Mouse (Mus musculus): ENCODE results near the gene Snu13.

The Snu13 gene

DNA sequence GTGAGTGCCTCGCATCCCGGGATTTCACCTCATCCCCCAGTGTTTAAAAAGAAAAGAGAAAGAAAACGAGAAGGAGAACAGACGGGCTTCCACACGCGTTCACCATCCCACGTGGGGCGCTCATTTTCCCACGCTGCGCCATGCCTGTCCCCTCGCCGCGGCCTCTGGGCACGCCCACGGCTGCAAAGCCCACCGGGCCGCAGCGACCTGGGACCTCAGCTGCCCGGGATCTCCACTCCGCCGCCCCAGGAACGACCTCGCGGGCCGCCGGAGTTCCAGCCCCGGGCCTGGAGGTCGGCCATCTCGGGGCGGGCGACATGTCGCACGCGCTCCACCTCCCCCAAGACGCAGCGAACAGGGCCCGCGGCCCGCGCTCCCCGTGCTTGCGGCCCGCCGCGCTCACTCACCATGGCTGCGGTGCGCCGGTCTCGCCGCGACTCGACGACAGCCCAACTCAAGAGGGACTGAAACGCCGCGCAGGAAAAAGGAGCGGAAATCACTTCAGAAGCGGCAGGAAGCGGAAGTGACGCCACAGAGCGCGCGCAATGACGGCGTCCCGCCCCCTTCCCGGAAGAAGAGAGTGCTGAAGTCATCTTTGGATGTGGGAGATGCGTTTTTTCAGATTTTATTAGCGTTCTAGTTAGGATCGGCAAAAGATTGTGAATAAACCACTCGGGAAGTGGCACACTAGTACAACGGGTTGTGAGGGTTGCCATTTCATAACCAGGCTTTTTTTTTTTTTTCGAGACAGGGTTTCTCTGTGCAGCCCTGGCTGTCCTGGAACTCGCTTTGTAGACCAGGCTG is at the start of gene Snu13:
TSS of gene Snu13 (minus strand) at position 519 of the 804 bp plus-strand sequence.
- under 1% methylated on average over 74 of the region's 74 CpGs for WGBS

DNA sequence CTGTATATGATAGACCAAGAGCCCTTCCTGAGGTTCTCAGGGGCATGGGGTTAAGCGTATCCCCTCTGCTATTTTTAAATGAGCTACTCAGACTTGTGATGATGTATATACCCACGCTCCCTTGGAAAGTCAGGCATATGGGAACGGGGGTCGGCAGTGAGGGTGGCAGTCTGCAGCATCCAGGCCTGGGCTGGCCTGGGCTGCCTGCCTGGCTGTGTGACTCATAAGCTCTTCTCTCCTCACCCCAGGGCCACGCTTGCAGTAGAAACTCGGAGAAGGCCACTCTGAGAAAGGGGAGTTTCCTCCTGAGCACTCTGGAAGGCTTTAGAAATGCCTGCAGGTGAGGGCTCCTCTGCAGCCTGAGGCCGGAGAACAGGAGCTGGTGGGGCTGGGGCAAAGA is 43.7 kb upstream of the Snu13 start:
- 69% methylated on average over 7 of the region's 7 CpGs for WGBS

DNA sequence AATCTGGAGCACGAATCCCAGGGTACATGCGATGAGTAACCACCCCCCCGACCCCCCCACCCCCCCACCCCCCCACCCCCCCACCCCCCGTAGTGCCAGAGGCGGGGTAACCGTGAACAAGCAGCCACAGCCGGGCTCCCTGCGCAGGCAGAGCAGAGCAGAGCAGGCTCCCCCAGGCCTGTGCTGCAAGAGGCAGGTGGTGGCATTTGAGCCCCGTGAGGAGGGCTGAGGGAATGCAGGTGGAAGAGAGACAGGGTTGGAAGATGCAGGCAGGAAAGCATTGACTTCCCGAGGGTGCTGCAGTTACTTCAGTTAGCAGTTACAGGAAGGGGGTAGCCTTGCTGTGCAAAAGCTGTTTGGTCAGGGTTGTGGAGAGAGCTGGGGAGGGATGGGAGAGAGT is 39.9 kb upstream of the Snu13 start:
- 7% methylated on average over 10 of the region's 10 CpGs for WGBS

DNA sequence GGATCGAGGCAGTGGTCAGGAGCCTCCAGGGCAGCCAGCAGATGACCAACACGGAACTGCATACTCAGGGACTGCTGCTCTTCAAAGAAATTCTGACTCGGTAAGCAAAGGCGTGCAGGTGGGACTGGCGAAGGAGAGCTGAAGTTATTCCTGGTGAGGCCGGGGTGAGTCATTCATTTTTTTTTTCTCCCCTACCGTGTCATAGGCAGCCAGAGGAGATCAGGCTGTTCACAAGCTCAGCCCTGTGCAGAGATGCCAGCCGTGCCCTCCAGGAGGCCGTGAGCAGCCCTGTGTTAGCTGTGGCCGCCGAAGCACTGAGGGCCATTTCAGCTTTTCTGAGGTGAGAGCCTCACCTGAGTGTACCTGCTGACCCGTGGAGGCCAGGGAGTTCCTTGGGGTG is 38.7 kb upstream of the Snu13 start:
- WGBS = 53% methylated on average over 12 of the region's 12 CpGs

DNA sequence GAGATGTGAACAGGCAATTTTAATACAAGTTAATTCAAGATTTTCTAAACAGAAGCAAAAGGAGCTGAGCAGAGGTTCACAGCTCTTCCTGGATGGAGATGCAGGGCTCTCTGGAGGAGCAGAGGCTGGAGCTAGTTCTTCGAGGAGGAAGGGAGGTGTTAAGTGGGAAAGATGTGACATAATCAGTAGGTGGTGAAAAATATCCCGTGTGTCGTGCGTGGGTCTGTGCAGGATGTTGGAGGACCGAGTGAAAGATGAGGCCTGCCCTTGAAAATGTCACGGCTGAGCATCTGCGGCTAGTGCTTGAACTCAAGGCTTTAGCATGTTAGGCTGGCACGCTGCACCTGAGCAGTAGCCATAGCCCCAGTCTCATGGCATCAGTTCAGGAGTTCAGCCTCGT is 38.2 kb upstream of the Snu13 start:
- WGBS = 58% methylated on average over 9 of the region's 9 CpGs

DNA sequence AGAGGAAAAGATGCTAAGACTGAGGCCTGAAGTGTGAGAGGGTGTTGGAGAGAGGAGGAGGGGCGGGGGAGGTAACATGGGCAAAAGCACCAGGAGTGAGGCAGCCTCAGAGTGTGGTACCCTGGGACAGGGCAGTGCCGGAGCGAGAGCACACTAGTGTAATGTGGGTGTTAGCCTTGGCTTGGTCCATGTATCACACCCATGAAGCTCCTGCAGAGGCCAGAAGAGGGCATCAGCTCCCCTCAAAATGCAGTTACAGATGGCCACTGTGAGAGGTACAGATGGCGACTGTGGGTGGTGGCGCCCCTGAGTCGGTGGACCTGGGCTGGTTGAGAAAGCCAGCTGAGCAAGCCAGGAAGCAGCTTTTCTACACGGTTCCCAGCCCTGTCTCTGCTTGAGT is 33.8 kb upstream of the Snu13 start:
- 28% methylated on average over 7 of the region's 7 CpGs for WGBS

DNA sequence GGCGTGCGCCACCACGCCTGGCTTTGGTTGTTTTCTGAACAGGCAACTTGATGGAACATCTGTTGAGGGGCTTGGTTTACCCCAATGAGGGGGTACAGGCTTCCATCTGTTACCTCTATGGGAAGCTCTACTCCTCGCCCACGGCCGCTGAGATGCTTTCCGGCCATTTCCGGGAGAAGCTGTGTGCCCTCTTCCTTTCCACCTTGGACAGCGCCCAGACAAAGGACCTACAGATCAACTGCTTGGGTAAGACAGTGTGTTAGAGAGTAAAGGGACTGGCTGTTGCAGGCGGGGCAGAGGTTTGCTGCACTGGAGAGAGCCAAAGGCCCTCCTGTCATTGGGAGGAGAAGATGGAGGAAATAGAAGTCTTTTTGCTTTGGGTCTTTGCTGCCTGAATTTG is 32.5 kb upstream of the Snu13 start:
- WGBS = 78% methylated on average over 10 of the region's 10 CpGs

DNA sequence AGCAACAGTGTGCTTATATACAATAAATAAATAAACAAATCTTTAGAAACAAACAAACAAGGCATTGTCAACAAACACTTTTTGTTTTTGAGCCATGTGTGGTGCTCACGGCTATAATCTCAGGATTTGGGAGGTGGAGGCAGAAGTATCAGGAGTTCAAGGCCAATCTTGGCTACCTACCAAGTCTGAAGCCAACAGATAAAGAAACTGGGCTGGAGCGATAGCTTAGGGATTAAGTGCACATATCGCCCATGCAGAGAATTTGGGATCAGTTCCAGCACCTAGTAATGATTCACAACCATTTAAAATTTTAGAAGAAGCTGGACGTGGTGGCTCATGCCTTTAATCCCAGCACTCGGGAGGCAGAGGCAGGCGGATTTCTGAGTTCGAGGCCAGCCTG is 26.1 kb upstream of the Snu13 start:
- WGBS = 84% methylated on average over 7 of the region's 7 CpGs

DNA sequence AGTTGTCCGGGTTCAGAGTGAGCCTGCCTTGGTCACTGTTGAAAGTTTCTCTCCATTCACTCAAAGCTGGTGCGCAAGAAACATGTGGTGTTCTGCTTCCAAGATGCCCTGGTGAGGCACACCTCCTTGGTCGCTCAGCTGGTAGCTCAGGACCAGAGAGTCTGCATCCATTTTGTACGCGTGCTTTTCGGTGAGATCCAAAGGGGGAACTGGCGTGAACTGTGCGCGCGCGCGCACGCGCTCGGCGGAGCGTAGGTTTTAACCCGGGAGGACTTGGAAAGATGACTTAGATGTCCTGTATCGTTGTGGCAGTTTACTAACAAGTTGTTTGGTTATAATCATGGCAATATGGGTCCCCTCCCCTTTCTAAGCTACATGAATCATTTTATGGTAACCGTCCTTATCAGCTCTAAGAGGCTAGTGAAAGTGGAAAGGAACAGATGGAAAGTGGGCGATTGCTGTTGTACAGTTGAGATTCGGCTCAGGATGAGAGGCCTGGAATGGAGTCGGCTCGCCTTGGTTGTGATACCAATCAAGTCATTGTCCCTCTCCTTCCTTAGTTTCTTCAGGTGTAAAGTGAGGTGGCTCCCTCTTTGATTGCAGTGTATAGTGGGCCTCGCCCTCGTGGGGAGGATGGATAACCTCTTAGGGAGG is 24.5 kb upstream of the Snu13 start:
- 83% methylated on average over 26 of the region's 26 CpGs for WGBS

DNA sequence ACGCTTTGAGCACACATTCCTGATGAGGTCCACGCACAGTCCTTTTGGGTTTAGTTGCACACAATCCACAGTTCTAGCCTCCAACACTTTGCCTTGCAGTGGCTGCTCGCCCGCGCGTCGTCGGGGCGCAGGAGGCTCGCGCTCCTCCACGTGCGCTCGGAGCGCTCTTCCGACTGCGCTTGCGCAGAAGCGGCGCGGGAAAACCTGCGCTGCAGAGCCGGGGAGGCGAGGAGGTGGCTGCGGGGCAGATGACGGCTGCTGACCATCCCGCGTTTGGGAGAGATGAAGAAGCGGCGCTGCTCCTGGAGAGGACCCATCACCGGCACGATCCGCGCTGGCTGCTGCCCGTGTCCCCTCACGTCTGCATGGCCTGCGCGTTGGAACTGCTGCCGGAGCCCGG is 22.5 kb upstream of the Snu13 start, which contains the start of gene Mei1:
TSS of gene Mei1 (plus strand) at position 99 of the 400 bp plus-strand sequence.
- WGBS = 23% methylated on average over 40 of the region's 40 CpGs

DNA sequence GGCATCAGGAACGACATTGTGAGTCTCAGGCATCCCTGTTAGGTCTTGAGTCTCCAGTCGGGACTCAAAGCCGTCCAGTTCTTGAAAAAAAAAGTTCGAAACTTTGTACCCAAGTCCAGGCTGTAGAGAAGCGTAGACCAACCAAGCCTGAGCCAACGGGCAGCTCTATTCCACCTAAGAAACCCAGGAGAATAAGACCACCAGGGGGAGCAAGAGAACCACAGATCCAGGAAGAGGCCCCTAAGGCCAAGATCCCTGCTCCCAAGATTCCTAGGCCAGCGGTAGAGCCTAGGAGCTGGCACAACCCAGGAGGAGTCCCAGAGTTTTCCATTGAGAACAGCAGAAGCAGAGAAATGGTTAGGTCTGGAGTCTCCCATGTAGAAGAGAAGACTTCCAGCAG is 18.1 kb upstream of the Snu13 start:
- WGBS = 11% methylated on average over 7 of the region's 7 CpGs

DNA sequence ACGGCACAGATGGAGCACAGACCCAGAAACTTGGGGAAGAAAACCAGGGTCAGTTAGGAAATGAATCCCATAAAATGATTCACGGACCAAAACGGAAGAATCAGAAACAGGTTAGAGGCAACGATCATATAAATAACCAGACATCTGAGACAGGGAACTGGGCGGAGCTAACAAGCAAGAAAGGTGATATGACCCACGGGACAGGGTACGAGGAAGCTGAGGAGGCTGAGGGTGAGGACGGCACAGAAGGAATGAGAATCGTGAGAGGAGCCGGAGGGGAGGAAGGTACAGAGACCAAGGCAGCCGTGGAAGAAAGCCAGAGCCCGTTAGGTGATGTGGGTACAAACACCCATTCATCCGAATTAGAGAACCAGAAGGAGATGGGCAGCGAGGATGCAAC is 16.5 kb upstream of the Snu13 start:
- 66% methylated on average over 14 of the region's 14 CpGs for WGBS

DNA sequence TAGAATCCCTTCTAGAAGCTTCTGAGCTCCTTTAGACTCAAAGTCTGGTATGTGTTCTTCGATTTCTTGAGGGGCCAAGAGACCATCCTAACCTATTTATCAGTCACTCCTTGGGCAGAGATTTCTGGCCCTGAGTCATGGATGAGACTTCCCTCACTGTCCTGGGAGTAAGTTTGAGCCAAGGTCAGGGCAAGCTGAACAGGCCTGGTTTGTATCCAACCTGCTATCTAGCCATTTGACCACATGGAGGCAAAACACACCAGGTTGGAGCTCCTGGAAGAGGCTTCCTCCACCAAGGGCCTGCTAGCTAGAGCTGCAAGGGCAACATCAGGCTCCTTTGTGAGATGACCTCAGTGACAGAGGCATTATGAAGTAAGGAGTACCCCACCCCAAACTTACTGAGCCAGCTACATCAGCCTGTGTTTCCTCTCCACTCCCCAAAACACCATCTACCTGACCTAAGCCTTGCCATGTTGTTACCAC is 11.4 kb upstream of the Snu13 start, which contains the start of gene 4930407I10Rik:
TSS of gene 4930407I10Rik (plus strand) at position 433 of the 483 bp plus-strand sequence.
- 73% methylated on average over 1 of the region's 1 CpGs for WGBS

DNA sequence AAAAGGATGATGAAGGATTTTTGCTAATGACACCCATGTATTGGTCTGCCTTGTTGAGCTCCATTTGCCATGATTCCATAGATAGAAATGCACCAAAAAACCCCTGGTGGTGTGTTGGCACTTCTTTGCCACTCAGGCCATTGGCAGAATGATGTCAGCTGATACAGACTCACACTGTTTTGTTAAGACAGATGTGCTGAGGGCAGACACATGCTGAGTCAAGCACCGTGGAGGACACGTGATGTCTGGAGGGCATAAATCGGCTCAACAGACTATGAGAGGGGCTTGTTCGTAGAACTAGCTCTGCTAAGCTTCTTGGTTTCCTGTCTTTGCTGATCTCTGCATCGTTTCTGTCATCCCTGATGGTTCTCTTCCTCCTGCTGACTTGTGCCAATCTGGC is 5.1 kb upstream of the Snu13 start:
- WGBS = 58% methylated on average over 5 of the region's 5 CpGs

DNA sequence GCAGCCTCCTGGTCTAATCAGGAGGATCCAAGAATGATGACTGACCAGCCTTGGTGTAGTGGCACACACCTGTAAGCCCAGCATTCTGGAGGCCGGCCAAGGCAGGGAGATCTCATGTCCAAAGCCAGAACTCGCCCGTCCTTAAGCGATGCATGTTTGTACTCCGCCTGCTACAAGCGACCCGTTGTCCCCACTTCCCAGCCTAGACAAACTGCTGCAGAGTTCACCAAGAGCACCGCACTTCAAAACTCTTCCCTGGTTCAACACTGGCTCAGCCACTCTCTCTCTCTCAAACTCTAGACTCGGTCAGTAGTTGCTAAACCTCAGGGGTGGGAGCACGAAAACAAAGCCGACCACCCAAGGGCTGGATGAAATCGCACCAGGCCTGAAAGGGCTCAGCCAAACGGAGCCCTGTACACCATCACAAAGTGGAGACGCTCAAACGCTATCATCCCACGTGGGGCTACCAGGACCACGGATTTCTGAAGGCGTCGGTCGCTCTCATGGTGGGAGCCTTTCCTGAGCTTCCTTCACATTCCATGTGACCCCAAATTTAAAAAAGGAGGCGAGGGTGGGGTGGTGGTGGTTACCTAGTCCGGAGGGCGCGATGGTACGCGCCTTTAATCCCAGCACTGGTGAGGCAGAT is 1.0 kb downstream of the Snu13 start:
- WGBS = 3% methylated on average over 26 of the region's 26 CpGs

DNA sequence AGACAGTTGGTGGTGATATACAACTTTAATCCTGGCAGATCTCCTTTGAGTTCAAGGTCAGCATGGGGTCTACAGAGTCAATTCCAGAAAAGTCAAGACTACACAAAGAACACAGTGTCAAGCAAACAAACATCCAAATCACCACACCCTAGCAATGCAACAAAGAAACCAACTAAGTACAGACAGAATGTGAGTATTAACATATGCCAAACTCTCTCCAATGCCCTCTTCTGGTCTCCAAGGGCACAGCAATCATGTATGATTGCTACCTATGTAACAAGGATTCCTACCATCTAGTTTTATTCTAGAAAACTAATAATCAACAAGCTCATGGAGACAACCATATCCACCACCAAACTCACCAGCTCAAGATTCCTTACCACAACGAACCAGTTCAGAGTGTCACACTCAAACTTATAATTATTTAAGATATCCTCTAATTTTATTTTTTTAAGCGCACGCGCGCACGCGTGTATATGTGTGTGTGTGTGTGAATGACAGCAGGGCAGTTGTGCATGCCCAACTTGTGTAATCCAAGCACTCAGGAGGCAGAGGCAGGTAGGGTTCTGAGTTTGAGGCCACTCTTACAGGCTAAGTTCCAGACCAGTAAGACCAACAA is 3.1 kb downstream of the Snu13 start:
- WGBS = 96% methylated on average over 7 of the region's 7 CpGs

DNA sequence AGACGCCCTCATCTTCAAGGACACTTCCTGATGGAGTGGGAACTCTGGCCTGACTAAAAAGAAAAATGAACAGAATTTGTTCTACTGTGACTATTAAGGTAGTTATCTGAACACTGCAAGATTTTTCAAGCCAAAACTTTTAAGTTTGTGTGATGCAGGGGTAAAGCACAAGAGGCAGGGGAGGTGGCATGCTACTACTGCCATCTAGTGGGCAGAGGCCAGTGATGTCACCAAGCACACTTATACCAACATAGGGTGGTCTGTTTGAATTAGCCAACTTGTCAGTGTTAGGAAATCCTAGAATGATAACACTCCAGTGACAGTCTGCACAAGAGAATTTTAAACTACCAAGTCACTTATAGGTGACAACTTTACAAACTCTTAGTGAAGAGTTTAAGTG is 6.7 kb downstream of the Snu13 start:
- WGBS = 100% methylated on average over 1 of the region's 1 CpGs

DNA sequence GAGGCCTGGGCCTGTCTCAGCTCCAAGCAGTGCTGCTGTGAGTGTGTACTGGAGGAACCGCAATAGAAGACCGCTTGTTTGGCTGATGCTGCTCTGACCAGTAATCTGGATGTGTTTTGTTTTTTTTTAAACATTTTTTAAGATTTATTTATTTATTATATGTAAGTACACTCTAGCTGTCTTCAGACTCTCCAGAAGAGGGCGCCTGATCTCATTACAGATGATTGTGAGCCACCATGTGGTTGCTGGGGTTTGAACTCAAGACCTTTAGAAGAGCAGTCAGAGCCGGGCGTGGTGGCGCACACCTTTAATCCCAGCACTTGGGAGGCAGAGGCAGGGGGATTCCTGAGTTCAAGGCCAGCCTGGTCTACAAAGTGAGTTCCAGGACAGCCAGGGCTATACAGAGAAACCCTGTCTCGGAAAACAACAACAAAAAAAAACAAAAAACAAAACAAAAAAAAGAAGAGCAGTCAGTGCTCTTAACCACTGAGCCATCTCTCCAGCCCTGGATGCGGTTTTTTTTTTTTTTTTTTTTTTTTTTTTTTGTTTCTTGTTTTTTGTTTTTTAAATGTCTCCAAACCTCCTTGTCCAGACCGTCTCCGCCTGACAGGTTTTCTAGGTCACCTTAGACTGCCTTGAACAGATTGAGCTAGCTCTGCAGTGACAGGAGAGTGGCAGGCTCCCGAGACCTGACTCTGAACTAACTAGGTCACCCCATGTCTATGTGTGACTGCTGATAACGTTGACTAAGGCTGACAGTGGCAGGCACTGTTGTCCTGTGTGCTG is 11.3 kb downstream of the Snu13 start:
- 72% methylated on average over 12 of the region's 12 CpGs for WGBS

DNA sequence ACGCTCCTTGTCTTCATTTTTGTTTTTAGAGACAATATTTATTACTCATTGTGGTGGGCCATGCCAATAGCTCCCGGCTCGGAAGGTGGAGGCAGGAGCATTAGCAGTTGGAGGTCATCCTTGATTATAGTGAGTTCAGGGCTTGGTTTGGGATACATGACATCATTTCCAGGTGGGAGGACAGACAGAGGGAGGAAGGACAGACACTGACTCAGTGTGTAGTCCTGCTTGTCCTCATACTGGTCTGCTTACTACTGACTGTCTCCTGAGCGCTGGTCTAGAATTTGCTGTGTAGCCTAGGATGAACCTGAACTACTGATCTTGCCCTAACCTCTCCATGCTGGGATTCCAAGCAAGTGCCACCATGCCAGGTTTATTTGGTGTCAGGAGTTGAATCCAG is 13.6 kb downstream of the Snu13 start, which contains the start of gene Desi1:
TSS of gene Desi1 (minus strand) at position 101 of the 400 bp plus-strand sequence.
- WGBS = 91% methylated on average over 4 of the region's 4 CpGs

DNA sequence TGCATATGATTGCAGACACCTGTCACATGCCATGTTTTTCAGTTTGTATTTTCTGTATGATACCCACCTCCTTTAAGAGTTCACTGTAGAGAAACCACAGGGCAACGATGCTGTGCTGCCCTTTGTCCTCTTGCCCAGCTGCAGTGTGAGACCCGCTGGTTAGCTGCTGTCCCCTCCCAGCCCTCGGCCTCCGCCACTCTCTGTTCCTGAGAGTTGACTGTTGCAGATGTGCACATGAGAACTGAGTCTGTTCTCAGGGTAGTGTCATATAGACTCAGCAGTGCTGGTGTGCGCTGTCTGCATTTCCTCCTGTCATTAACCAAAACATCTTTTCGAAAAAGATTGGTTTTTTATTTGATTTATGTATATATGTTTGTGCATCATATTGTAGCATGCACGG is 15.0 kb downstream of the Snu13 start:
- WGBS = 82% methylated on average over 7 of the region's 7 CpGs

DNA sequence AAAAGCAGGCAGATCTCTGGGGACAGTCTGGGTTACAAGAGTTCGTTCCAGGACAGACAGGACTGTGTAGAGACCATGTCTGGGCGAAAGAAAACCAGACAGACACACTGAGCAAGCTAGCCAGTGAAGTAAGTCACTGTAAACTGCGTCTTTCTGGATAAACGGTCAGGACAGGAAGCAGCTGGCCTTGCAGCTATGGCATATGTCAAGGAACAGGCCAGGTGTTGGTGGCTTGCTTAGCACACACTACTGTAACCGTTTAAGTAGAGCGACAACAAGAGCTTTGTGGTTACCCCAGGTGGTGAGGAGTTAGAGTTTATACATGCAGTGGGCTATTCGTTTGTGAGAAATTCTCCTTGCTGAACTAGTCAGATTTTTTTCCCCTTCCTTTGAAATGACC is 19.7 kb downstream of the Snu13 start:
- 72% methylated on average over 7 of the region's 7 CpGs for WGBS
